Mouse (Mus musculus): ENCODE data around the gene Cope.

The Cope gene

DNA sequence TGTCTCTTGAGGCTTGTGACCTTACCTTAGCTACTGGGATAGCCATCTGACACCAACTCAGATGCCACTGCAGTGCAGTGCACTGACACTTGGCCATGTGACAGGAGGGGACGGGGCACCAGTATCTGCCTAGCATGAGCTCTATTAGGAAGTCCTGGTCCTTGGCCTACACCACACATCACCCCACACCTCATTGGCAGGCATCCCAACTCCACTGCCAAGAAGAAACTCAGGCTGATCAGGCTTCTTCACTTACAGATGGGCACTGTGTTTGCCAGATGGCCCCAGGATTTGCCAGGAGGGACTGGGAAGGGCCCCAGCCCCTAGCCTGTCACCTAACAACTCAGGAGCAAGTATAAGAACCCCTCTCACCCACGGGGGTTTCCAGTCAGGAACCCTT is 11.1 kb downstream of the Cope start:
- no peak for DNase-seq

DNA sequence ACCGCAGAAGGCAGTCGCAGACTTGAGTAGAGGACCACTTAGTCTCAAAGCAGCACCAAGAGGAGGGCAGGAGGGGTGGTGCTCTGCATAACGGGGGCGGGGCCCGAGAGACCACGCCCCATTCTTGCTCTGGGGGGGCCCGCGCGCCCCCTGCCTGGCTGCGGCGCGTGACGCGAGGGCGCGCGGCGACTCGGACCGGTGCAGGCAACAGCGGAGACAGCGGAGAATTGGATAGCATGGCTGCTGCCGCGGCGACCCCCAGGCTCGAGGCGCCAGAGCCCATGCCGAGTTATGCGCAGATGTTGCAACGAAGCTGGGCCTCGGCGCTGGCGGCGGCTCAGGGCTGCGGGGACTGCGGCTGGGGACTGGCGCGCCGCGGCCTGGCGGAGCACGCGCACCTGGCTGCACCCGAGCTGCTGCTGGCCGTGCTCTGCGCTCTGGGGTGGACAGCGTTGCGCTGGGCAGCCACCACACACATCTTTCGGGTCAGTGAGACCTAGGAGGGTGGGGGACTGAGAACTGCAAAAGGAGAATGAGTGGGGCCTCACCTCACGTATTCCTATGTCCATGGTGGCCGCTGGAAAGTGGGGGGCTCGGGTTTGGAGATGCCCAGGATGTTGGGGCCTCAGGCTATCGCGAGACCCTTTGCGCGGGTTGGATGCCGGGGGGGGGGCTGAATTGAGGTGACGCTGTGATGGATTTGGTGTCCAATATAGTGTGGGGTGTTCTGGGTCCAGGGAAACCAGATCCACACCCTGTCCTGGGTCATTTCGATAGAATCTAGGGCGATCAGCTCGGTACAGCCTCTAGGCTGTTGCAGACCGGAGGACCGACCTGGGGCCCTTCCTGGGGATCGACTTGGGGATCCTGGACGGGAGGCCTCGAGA is 13.5 kb downstream of the Cope start, which contains the start of gene Cers1:
Cers1 (plus strand) TSS at position 152 of the 887 bp plus-strand sequence.
- peak; percentile 60 for DNase-seq

DNA sequence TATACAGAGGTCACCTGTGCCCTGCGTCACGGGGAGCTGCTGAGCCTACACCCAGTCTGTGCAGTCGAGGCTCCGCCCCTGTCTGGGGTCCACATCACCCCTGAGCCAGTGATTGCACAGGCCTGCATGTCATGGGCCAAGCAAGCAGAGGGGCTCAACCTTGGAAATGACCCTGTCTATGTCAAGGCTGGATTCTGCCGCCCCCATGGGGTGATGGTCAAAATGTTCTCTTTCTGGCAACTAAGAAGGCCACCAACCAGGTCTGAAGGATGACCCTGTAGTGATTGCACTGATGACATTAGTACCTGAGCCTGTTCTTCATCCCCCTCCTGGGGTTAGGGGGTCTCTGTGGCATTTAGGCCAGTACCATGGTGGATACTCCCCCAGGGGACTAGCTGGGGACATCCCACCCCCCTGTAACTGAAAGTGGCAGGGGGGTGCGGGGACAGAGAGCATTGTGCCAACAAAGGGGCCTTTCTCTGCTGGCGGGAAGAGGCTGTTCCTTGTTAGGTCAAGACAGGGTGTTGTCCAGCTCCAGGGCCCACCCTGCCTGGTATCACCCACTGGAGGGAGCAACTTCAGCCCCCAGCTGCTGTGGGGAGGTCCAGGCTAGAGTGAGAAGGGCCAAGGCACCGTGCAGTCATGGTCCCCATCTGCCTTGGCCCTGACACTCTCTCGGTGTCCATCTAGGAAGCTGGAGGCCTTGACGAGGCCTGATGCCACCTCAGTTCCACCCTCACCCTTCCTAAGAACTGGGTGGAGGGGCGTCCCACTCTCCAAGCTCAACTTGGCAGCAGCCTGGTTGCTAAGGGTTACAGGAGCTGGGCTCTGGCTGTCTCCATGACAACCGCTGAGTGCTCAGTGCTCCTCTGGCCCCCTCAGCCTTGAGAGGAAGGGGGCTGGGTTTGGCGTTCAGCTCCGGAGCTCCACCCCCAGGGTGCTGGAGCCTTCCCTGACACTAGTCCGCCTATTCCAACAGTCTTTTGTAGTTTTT is 14.5 kb downstream of the Cope start:
- no peak for DNase-seq

DNA sequence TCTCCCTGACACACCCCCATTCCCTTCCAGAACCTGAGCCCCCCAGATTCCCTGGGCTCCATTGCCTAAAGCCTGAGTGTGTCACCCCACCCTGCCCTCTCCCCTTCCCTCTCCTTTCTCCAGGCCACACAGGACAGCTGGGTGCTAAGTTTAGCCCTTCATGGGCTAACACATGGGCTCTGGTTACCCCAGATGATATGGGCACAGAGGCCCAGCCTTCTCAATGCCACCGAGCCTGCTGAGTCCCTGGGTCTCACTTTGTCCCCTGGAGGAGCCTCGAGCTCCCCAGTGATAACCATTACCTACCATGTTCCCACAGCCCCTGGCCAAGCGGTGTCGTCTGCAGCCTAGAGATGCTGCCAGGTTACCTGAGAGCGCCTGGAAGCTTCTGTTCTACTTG is 15.6 kb downstream of the Cope start:
- DNase-seq, result no peak

DNA sequence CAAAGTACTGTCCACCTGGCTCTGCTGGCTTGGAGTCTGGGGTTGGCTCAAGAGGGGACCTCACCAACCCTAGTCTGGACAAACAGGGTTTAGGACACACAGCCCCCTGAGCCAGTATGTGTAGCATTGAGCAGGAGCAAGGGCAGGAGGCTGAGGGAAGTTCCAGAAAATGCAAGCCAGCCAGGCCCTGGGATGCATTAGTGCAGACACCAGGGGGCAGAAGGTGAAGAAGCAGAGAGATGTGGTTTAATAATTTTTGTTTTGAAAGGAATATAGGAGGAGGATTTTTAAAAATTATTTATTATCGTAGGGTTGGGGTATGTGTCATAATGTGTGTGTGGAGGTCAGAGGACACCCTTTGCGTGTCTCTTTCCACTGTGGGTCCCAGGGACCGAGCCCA is 21.4 kb downstream of the Cope start:
- DNase-seq, result no peak

DNA sequence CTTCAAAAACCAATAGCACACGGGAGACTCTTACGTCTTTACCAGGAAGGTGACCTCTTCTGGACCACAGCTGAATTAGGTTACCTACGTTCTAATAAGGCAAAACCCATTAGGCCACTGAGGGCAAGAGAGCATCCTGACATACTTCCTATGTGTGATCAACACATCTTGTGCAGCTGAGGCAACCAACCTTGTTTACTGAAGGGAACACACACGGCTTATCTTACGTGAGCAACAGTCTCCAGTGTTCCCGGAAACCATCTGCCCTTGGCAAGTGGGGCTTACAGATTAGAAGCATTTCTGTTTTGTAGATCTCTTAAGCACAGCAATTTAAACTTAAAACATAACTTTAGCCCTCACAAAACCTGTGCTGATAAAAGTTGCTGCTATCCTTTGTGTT is 25.2 kb downstream of the Cope start:
- DNase-seq, result no peak

DNA sequence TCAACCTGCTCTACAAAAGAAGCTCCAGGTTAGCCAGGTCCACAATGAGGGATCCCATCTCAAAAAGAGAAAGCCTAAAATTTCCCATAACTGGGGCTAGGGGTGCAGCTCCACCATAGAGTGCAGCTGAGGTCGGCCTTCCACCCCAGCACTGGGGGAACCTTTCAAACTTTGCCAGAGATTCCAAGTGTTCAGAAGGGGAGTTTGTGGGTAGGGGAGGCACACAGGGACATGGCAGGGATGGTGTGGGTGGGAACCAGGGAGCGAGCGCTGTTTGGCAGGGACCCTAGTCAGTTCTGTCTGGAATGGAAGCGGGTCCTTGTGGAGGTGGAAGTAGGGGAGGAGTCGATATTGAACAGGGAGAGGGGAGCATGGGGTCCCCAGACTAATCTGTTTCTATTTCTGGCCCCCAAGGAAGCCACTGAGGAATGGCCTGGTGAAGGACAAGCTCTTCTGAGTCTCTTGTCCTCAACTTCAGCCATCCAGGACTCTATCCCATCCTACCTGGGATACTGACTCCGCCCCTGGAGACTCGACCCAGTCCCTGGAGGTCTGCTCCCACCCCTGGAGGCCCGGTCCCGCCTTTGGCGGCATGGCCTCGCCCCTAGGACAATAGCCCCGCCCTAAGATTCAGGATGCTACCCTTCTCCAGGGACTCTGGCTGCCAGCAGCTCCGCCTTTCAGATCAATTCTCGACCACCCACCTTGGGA is 27.0 kb downstream of the Cope start, which contains the start of gene Gdf1:
Gdf1 (plus strand) TSS at position 694 of the 711 bp plus-strand sequence.
- no peak for DNase-seq

DNA sequence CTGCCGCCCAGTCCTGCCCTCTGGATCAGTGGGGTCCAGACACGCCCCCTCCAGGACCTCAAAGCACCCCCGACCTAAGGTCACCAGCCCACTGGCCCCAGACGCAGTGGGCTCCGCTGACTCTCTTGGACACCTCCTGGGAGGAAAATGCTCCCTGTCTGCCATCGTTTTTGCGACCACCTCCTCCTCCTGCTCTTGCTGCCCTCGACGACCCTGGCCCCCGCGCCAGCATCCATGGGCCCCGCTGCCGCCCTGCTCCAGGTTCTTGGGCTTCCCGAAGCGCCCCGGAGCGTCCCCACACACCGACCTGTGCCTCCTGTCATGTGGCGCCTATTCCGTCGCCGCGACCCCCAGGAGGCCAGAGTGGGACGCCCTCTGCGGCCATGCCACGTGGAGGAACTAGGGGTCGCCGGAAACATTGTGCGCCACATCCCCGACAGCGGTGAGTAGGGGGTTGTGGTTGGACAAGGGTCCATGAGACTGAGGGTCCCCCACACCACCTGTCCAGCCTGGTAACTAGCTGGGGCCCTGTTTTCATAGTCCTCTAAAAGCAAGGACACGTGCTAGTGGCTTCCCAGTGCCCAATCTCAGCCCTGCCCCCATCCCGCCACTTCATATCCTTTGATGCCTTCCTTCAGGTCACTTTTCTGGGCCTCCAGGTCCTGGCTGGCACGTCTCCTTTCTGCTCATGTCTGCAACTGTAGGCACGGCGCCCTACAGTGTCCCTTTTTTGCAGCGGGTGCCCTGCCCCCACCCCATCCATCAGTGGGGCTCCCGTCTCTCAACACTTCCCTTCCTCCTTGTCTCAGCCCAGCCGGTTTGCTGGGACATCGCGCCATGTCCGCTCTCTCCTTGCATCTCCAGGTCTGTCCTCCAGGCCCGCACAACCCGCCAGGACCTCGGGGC is 27.8 kb downstream of the Cope start:
- no peak for DNase-seq

DNA sequence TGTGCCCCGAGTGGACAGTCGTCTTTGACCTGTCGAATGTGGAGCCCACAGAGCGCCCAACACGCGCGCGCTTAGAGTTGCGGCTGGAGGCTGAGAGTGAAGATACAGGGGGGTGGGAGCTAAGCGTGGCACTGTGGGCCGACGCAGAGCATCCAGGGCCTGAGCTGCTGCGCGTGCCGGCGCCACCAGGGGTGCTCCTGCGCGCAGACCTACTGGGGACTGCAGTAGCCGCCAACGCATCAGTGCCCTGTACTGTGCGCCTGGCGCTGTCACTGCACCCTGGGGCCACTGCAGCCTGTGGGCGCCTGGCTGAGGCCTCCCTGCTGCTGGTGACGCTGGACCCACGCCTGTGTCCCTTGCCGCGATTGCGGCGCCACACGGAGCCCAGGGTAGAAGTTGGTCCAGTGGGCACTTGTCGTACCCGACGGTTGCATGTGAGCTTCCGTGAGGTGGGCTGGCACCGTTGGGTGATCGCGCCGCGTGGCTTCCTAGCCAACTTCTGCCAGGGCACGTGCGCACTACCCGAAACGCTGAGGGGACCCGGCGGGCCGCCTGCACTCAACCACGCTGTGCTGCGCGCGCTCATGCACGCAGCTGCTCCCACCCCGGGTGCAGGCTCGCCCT is 28.5 kb downstream of the Cope start:
- no peak for DNase-seq

DNA sequence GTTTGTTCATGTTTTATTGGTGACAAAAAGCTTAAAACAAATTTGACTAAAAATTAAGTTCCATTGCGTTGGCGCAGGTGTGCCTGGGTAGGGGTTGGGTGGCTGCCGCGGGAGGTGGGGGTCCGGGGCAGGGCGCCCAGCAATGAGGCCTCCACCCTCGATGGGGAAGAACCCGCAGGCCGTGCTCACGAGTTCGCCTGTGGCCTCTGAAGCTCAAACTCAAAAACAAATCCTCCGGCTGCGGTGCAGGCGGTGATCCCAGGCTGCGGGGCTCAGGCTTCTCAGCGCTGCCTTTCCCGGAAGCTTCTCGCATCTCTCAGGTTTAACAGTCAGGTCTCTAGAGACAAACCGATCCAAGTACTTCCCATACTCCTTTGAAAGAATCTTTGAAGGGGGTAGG is 29.2 kb downstream of the Cope start:
- DNase-seq, result no peak

DNA sequence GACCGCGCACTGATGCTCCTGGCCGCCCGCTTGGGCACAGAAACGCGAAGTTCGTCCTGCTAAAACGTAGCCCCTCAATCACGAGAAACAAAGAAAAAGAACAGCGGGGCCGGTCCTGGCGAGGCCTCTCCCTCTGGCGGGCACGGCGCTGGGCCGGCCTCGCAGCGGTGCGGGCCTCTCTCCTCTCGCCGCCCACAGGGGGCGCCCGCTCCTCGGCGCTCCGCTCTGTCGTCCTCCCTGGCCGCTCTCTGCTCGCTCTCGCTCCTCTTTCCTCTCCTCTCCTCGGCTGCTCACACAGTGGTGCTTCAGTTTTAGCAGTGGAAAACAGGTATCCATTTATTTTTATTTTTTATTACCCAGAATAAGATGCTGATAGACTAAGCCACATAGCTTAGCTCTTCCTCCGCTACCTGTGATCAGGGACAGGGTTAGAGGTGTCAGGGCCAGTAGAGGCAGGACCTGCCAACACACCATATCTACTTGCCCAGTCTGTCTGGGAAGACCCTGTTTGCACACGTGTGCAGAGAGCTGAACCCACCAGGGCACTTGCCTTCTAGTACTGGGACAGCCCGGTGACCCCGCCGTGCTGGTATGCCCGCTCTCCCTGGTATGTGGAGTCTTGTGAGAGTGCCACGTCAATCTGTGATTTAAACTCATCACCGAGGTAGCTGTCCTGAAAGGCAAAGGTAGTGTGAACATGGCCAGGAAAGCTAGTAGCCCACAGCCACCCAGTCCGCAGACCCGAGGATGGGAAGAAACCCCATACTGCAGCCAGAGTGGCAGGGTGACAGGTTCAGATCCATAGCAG is 30.0 kb downstream of the Cope start:
- DNase-seq, result no peak

DNA sequence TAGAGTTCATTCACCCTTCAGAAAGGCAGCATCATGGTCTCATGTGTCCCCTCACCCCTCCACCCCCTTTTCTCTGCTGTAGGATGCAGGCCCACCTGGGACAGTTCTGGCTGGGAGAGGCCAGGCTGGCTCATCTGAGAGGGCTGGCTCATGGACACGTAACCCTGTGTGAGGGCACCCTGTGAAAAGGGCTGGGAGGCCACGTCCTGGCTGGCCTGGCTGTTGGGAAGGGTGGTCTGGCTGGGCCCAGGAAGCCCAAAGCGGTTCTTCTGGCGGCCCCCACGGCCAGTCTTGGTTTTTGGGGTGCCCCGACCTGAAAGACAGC is 30.5 kb downstream of the Cope start:
- no peak for DNase-seq

DNA sequence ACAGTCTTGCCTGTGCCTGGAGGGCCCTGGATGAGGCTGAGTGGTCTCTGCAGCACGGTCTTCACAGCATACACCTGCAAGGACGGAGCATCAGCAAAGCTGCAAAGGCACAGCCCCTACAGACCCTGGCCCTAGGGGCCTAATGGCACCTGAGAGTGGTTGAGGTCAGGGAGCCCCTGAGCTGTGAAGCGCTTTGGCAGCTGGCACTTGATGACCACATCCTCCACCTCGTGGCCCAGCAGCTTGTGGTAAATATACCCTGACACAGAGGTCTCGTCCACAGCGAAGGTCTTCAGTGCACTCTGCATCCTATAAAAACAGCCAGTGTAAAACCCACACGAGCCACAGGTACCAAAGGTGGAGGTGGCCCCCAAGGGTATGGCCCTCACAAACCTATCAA is 36.6 kb downstream of the Cope start:
- no peak for DNase-seq

DNA sequence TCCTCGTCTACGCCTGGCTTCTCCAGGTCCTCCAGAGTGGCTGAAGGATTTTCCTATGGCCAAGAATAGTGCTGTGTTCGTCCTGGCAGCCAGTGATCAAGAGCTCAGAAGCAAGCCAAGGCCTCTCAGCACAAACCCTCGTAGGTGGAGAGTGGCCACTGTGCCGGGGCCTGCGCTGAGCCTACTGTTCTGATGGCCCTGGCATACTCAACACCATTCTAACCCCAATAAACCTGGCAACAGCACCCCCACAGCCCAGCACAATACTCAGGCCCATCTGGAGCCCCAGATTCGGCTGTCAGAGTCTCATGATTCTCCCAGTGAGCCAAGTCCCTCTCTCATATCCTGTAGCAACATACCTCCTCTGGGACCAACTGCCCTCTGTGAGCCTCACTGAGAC is 38.3 kb downstream of the Cope start:
- no peak for DNase-seq

DNA sequence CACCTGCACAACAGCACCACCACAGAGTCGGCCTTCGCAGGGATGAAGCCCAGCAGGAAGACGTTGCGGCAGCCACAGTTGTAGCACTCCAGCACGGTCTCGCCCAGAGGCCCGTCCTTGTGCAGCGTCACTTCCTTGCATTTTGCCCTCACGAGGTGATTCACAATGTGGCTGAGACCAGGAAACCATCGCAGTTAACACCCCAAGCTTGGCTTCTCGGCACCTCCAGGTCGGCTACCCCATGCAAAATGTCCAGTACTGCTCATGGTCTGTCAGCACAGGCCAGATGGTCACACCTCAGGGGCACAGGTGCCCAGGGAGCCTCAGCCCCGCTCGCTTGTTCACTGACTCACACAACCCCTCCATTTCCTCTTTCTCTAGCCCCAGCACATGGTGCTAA is 39.7 kb downstream of the Cope start:
- no peak for DNase-seq

DNA sequence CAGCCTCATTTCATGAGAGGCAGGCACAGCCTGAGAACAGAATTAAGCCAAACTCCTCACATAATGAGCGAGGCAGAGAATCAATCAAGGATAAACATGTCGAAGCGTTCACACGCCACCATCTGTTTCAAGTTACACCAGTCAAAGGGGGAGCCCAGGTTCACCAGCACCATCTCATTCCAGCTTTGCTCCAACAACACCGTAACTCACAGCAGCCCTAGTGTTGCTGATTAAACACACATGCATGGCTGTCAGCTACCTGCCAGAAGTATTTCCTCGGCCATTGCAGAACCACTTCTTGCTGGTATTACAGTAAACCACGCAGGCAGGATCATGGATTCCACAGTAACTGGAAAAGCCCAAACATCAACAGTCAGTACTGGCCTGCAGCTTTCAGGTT is 40.8 kb downstream of the Cope start:
- no peak for DNase-seq

DNA sequence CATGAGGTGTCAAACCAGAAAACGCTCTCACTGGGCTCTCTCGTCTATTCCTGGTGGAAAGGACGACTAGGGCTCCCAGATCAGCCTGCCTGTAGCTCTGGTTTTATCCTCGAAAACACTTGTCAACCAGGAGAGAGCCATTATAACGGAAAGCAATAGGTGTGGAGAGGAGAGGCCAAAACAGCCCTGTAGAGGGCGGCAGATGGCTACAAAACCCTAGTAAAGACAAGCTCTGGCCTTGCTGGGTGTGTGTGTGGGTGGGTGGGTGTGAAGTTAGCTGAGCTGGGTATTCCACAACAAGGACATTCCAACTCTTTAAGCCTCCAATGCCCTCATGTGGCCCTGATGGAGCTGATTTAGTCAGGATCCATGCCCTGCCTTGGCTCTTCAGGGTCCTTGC is 41.4 kb downstream of the Cope start:
- DNase-seq, result peak; percentile 38

DNA sequence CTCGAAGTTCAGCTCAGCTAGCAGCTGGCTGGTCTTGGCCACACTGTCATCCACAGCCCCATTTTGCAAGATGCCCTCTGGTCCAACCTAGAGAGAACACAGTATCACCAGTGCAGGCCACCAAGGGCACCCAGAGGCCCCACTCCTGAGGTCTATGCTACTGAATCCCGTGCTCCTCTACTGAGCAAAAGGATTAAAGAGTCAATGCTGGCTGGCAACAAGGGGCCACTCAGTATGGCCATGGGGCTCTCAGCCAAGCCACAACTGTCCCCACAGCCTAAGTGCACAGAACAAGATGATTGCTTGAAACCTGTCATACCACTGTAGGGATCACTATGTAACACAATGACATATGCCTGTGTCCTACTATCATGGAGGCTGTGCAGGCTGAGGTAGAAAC is 42.0 kb downstream of the Cope start:
- DNase-seq, result no peak

DNA sequence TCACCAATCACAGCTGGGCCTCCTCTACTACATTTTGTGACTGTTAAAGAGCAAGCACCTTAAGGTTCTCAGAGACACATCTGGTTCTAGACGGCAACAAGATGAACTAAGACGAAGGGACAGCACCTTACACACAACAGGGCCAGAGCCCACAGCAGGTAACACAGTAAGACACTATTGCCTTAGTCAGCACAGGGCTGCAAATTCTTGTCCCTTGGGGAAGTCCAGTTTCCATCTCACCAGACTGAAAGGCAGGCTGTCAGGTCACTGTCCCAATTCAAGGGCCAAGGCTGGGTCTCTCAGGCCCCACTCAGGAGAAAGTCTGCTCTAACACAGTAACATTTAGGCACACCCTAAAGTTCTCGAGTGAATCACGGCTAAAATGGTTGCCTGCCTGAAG is 45.1 kb downstream of the Cope start:
- DNase-seq, result no peak

DNA sequence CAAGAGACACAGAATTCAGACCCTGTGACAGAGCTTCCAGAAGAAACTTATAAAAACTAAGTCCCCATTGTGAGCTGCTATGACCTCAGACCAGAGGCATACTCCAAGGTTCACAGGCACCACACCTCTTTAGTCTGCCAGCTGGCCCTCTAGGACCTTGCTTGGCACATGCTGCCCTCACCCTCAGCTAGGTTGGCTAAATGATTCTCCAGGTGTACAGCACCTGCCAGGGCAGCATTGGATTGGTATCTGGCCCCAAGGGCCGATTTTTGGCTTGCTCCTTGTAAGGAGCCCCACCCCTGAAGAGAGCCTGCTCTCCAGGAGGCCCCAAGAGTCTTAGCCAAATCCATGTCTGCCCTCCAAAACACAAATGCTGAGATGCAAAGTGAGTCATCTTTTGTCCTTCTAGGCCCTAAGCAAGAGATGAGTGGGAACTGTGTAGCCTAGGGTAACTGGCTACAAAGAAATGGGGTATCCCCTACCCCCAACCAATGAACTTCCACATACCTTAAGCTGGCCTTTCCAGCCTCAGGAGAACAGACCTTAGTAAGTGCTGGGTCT is 45.6 kb downstream of the Cope start:
- no peak for DNase-seq

Data from thymus, postnatal 25 days (tissue).